In the genomic region with DNA sequence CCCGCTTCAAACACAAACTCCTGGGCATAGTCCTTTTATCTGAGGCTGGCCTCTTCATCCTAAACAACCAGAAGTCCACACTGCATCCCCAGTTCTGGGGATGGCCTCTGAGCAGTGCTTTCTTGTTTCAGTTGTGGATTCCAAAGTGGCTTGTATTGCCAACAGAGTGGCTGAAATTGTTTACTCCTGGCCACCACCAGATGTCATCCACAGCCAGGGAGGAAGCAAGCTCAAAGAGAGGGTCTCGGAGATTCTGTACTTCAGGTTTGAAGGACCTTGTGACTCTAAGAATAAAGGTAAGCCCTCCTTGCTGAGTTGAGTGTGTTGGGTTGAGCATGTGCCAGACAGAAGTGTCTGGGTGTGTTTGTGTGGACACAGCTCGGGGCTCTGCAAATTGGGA, we compare ENCODE assay signal across 18 mouse cellular contexts. TPM values are rescaled to one million over a fixed set of nuclear protein-coding genes. Genes with fewer than 3 reads are reported as not detected.
DNase-seq lines count a peak whose midpoint lies in the region; TF ChIP-seq lines count a peak whose summit lies in the region.
"Had no signal": no experiment of that assay in that cellular context is flagged by ENCODE, and none has a peak within 500 bp of the region (broad histone marks: within the 10 kb centered on the region; RNA-seq: fewer than 3 reads in every experiment).

No protein-coding gene starts in this region.

- intact Hi-C loops in heart, adult 2 months (cut with DNase I): loop anchor here (2.0 kb wide), 1 partner anchor 368 kb away; no protein-coding TSS in a partner anchor

- TF ChIP-seq RAD21 in MEL (IDR thresholded peaks at IDR 0.05; ENCODE audit: low read depth, low read length): peak; percentile 47

- no peak overlapping the region for H3K4me3 ChIP-seq in heart, adult 2 months
- no peak overlapping the region for H3K4me3 ChIP-seq in layer of hippocampus, adult 2 months
- no peak overlapping the region for H3K4me3 ChIP-seq in MEL (ENCODE audit: control insufficient read depth in 1 of 2, insufficient read depth in 1 of 2, low read depth in 2 of 2, low read length in 2 of 2)
- H3K4me3 ChIP-seq: embryonic facial prominence, embryonic 13.5 days; forebrain, embryonic 12.5 days; heart, embryonic 12.5 days; kidney, embryonic 15.5 days; limb, embryonic 12.5 days had no signal

- H3K9me3 ChIP-seq in MEL (replicated peaks; ENCODE audit: insufficient read depth, low read length): no peaks in the 10 kb centered on the region
- H3K9me3 ChIP-seq: embryonic facial prominence, embryonic 13.5 days; forebrain, embryonic 12.5 days; heart, embryonic 12.5 days; kidney, embryonic 15.5 days; limb, embryonic 12.5 days had no signal

- H3K79me2 ChIP-seq in heart, adult 2 months (replicated peaks; ENCODE audit: control insufficient read depth, insufficient read depth, low read length): no peaks in the 10 kb centered on the region
- no peaks in the 10 kb centered on the region for H3K79me2 ChIP-seq in MEL (ENCODE audit: control insufficient read depth, insufficient read depth, low read length, poor library complexity)

- H3K9ac ChIP-seq in heart, adult 2 months (ENCODE audit: low read depth, low read length): no peak overlapping the region
- no peak overlapping the region for H3K9ac ChIP-seq in MEL (ENCODE audit: control insufficient read depth, low read depth, low read length, poor library complexity, severe bottlenecking)
- H3K9ac ChIP-seq: embryonic facial prominence, embryonic 13.5 days; forebrain, embryonic 12.5 days; heart, embryonic 12.5 days; kidney, embryonic 15.5 days; limb, embryonic 12.5 days had no signal

- TF ChIP-seq CTCF in heart, adult 2 months (IDR thresholded peaks at IDR 0.05): peak; percentile 50
- peak; percentile 56 for TF ChIP-seq CTCF in layer of hippocampus, adult 2 months (conservative IDR thresholded peaks at IDR 0.05)
- peak in 2 of 3 experiments; percentile 45 to 52; a peak in 4 of 6 replicates for TF ChIP-seq CTCF in MEL (IDR thresholded peaks at IDR 0.05 in 2 of 3, conservative IDR thresholded peaks at IDR 0.05 in 1 of 3; ENCODE audit: control insufficient read depth in 1 of 3, insufficient read depth in 1 of 3, low read depth in 2 of 3, low read length in 3 of 3, poor library complexity in 1 of 3, severe bottlenecking in 1 of 3)

- TF ChIP-seq POLR2A in heart, adult 2 months (IDR thresholded peaks at IDR 0.05; ENCODE audit: insufficient read depth, low read depth, low read length): no peak
- no peak for TF ChIP-seq POLR2A in MEL (IDR thresholded peaks at IDR 0.05; ENCODE audit: control insufficient read depth in 1 of 2, insufficient read depth in 1 of 2, low read depth in 1 of 2, low read length in 2 of 2, poor library complexity in 1 of 2)

- H3K4me1 ChIP-seq in heart, adult 2 months (ENCODE audit: control insufficient read depth, insufficient read depth, low read length): peaks cover 3% of the 10 kb centered on the region; the same call in 1 of the 2 replicates
- peaks cover 3 to 16% of the 10 kb centered on the region in 2 experiments; a peak in 3 of 4 replicates for H3K4me1 ChIP-seq in MEL (ENCODE audit: control insufficient read depth in 1 of 2, insufficient read depth in 2 of 2, low read length in 2 of 2)

- no peak overlapping the region for H3K27ac ChIP-seq in heart, adult 2 months
- H3K27ac ChIP-seq in layer of hippocampus, adult 2 months: no peak overlapping the region
- no peak overlapping the region for H3K27ac ChIP-seq in MEL (ENCODE audit: control insufficient read depth, low read depth, low read length)
- H3K27ac ChIP-seq: forebrain, embryonic 12.5 days; kidney, embryonic 15.5 days; limb, embryonic 12.5 days had no signal

- H3K36me3 ChIP-seq in heart, adult 2 months (ENCODE audit: control insufficient read depth, insufficient read depth, low read length): no peaks in the 10 kb centered on the region
- H3K36me3 ChIP-seq in MEL (ENCODE audit: control insufficient read depth in 1 of 2, insufficient read depth in 2 of 2, low read length in 2 of 2): peaks cover 0 to 6% of the 10 kb centered on the region in 2 experiments; a peak in 2 of 4 replicates
- H3K36me3 ChIP-seq: embryonic facial prominence, embryonic 13.5 days; forebrain, embryonic 12.5 days; heart, embryonic 12.5 days; kidney, embryonic 15.5 days; limb, embryonic 12.5 days had no signal

- no peak for TF ChIP-seq EP300 in heart, adult 2 months (IDR thresholded peaks at IDR 0.05; ENCODE audit: insufficient read depth, low read depth, low read length)
- TF ChIP-seq EP300 in MEL (IDR thresholded peaks at IDR 0.05; ENCODE audit: low read depth in 1 of 2, low read length in 2 of 2): no peak

- 80% methylated on average over 3 of the region's 3 CpGs for WGBS in heart, adult 2 months

- no peak for DNase-seq in heart, adult 2 months
- no peak for DNase-seq in heart, adult 11 months
- DNase-seq in layer of hippocampus, adult 2 months (ENCODE audit: low spot score in 2 of 2): no peak
- DNase-seq in layer of hippocampus, adult 8-10 months (ENCODE audit: low spot score in 2 of 2): no peak
- DNase-seq in 3T3-L1 (ENCODE audit: low read depth, low spot score) (peak; percentile 45), MEL (ENCODE audit: low read depth, low spot score) (no peak)
- DNase-seq in layer of hippocampus, adult 18-20 months (ENCODE audit: low spot score in 2 of 2): no peak
- DNase-seq: cerebellum, adult 9-10 months; gastrocnemius, postnatal 10 days; right cerebral cortex, postnatal 25 days; thymus, adult 2 months had no signal

- no peaks in the 10 kb centered on the region for H3K27me3 ChIP-seq in heart, adult 2 months (ENCODE audit: control insufficient read depth, insufficient read depth, low read length)
- H3K27me3 ChIP-seq in MEL (ENCODE audit: control insufficient read depth in 1 of 2, insufficient read depth in 2 of 2, low read length in 2 of 2): no peaks in the 10 kb centered on the region
- H3K27me3 ChIP-seq: embryonic facial prominence, embryonic 13.5 days; forebrain, embryonic 12.5 days; heart, embryonic 12.5 days; kidney, embryonic 15.5 days; limb, embryonic 12.5 days had no signal

TF ChIP-seq in MEL, 35 proteins besides CTCF, POLR2A, EP300 and RAD21:
- TF ChIP-seq NRF1 (IDR thresholded peaks at IDR 0.05; ENCODE audit: insufficient read depth, low read depth, low read length, poor library complexity, severe bottlenecking) (no peak), ZC3H11A (IDR thresholded peaks at IDR 0.05; ENCODE audit: low read depth, low read length) (peak; percentile 58), GABPA (IDR thresholded peaks at IDR 0.05; ENCODE audit: low read depth, low read length) (no peak), SMC3 (IDR thresholded peaks at IDR 0.05; ENCODE audit: low read depth, low read length) (peak; percentile 64)
TF ChIP-seq in MEL: peak in this region for 2.

RNA-seq across cellular contexts. Expression of a gene that starts 31.0 kb away (rescaled TPM):
- total RNA-seq in heart, adult 2 months (2021): not detected
- 0.10 TPM in 1 of 2 replicates, not detected in the other for polyA plus RNA-seq in heart, adult 2 months (2012; rRNA removed)
- not detected for total RNA-seq in layer of hippocampus, adult 2 months (2021)
- not detected for total RNA-seq in layer of hippocampus, adult 8-10 months (2022)
- total RNA-seq in MEL (2012; rRNA removed): 0.65 and 1.0 TPM in 2 replicates
- 1 to 10 TPM in 1 of 2 experiments, not detected in 1; 1.4 TPM for polyA plus RNA-seq in MEL (2012; ENCODE audit: insufficient read depth in 1 of 2, insufficient read length in 2 of 2, low read depth in 1 of 2, low replicate concordance in 2 of 2, missing spikeins in 1 of 2)
- total RNA-seq in layer of hippocampus, adult 18-20 months (2021): not detected
- total RNA-seq: adrenal gland, adult 18-20 months; gastrocnemius, postnatal 10 days; layer of hippocampus, postnatal 25 days had no signal
